Mouse (Mus musculus): ENCODE measurements at regions not wholly inside any gene's neighbourhood (a gene's known extent, or its start where the extent isn't known, plus 50 kb on each side); places are given as distances from the start of the nearest gene placed in this dataset.

DNA sequence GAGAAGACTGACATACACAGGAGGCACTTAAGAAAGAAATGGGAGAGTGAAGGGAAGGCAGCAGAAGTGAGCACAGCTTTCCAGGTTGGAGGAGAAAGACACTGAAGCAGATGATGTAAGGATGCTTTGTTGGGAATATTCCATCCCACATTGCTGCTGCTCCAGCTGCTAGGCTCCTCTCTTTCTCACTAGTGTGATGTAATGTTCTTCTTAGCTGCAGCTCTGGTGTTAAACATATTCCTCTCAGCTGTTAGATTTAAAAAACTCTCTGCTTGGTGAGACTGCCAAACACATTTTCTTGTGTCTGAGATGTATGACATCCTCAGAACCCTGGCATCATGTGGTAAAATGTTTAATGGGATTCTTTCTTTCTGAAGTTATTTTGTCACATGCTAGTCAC, 120.1 kb downstream of the Cmpk2 start:
- Histone ChIP-seq H3K4me3 (replicated peaks; ENCODE audit: low read length) (no peak overlapping the region), H3K36me3 (ENCODE audit: control insufficient read depth, insufficient read depth, low read length) (no peaks in the 10 kb centered on the region), H3K4me1 (ENCODE audit: control insufficient read depth, insufficient read depth, low read length) (no peaks in the 10 kb centered on the region), H3K27me3 (ENCODE audit: control insufficient read depth, insufficient read depth, low read length) (no peaks in the 10 kb centered on the region), H3K9ac (ENCODE audit: low read length) (no peak overlapping the region), H3K9me3 (replicated peaks; ENCODE audit: control insufficient read depth, low read length) (no peaks in the 10 kb centered on the region), H3K27ac (ENCODE audit: low read length) (no peak overlapping the region), H3K4me2 (ENCODE audit: low read depth, low read length) (no peak overlapping the region)
- no peak for ATAC-seq (ENCODE audit: insufficient read depth, low FRiP score)

DNA sequence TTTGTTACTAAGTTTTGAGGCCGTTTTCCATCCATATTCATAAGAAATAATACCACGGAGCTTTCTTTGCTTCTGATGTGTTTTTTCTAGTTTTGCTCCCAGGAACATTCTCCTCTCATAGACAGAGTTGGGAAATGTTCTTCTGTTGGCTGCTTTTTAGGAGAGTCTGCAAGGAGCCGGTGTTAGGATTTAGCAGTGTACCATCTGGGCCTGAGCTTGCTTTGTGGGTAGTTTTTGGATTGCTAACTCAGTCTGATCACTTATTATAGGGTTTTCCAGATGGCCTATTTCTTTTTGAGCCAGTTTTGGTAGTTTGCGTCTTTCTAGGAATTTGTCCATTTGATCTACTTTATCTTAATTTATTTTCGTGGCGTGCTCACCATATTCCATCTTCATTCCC, 108.4 kb downstream of the Cmpk2 start:
- H3K4me3 ChIP-seq (replicated peaks; ENCODE audit: low read length), result no peak overlapping the region
- H3K4me2 ChIP-seq (ENCODE audit: low read depth, low read length), result no peak overlapping the region
- no peak overlapping the region for H3K27ac ChIP-seq (ENCODE audit: low read length)
- H3K36me3 ChIP-seq (ENCODE audit: control insufficient read depth, insufficient read depth, low read length), result no peaks in the 10 kb centered on the region
- WGBS, result 84% methylated on average over 6 of the region's 6 CpGs
- ATAC-seq (ENCODE audit: insufficient read depth, low FRiP score), result no peak
- no peak overlapping the region for H3K9ac ChIP-seq (ENCODE audit: low read length)
- no peaks in the 10 kb centered on the region for H3K9me3 ChIP-seq (replicated peaks; ENCODE audit: control insufficient read depth, low read length)
- H3K27me3 ChIP-seq (ENCODE audit: control insufficient read depth, insufficient read depth, low read length), result no peaks in the 10 kb centered on the region
- H3K4me1 ChIP-seq (ENCODE audit: control insufficient read depth, insufficient read depth, low read length), result no peaks in the 10 kb centered on the region

DNA sequence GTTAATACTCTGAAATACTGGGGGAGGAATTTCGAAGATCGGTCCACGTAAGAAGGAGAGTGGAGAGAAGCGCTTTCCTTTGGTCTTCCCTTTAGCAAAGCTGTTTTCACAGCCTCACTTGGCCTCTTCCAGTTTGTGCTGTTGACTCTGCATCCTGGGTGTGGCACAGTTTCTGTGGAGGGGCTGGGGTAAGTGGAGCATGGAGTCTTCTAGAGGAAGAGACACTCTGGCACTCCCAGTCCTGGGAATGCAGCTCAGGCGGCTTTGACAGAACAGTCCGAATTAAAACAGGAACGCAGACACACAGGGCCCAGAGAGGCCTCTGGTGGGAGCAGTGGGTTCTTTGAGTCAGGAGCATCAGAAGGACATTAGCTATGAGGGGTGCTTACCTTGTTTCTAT, 102.6 kb downstream of the Cmpk2 start:
- Histone ChIP-seq H3K27ac (ENCODE audit: low read length) (no peak overlapping the region), H3K9ac (ENCODE audit: low read length) (no peak overlapping the region), H3K27me3 (ENCODE audit: control insufficient read depth, insufficient read depth, low read length) (no peaks in the 10 kb centered on the region), H3K36me3 (ENCODE audit: control insufficient read depth, insufficient read depth, low read length) (no peaks in the 10 kb centered on the region), H3K4me3 (replicated peaks; ENCODE audit: low read length) (no peak overlapping the region), H3K4me1 (ENCODE audit: control insufficient read depth, insufficient read depth, low read length) (0 out of 2 replicates have a peak, but pooled peaks cover 3% of the 10 kb centered on the region), H3K4me2 (ENCODE audit: low read depth, low read length) (no peak overlapping the region), H3K9me3 (replicated peaks; ENCODE audit: control insufficient read depth, low read length) (no peaks in the 10 kb centered on the region)
- WGBS, result 74% methylated on average over 7 of the region's 7 CpGs
- ATAC-seq (ENCODE audit: insufficient read depth, low FRiP score), result no peak

DNA sequence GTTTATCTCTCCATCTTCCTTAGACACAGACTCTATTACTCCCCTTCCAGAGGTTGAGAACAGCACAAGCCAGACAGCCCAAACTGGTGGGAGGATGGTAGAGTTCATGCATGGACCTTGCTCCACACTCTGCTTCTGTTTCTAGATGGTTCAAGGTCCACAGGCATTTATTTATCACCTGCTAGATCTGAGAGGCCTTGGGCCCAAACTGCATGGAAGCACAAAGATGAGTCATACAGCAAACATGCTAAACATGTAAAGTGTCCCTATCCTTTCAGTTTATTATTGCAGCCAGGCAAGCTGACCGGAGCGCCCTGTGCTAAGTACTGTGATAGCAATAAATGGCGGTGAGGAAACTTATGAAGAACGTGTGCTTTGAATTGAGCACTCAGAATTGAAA, 98.4 kb downstream of the Cmpk2 start:
- ATAC-seq (ENCODE audit: insufficient read depth, low FRiP score), result no peak
- WGBS, result 83% methylated on average over 4 of the region's 4 CpGs
- Histone ChIP-seq H3K4me1 (ENCODE audit: control insufficient read depth, insufficient read depth, low read length) (0 out of 2 replicates have a peak, but pooled peaks cover 3% of the 10 kb centered on the region), H3K36me3 (ENCODE audit: control insufficient read depth, insufficient read depth, low read length) (no peaks in the 10 kb centered on the region), H3K4me2 (ENCODE audit: low read depth, low read length) (no peak overlapping the region), H3K9me3 (replicated peaks; ENCODE audit: control insufficient read depth, low read length) (no peaks in the 10 kb centered on the region), H3K27me3 (ENCODE audit: control insufficient read depth, insufficient read depth, low read length) (no peaks in the 10 kb centered on the region), H3K4me3 (replicated peaks; ENCODE audit: low read length) (no peak overlapping the region), H3K9ac (ENCODE audit: low read length) (no peak overlapping the region), H3K27ac (ENCODE audit: low read length) (no peak overlapping the region)

DNA sequence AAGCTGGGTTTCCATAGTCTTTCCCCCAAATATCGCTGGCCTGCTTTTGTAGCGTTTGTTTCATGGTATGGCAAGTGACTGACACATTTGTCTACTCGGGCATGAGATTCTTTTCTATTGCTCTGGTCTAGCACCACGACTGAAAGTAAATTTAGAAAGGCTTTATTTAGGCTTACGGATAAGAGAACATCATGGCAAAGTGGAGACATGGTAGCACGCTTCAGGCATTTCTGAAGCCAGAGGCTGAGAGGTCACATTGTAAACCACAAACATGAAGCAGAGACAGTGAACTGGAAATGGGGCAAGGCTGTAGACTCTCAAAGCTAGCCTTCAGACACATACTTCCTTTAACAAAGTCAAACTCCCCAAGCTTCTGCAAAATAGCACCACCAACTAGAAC, 93.9 kb downstream of the Cmpk2 start:
- WGBS, result 80% methylated on average over 6 of the region's 6 CpGs
- Histone ChIP-seq H3K9ac (ENCODE audit: low read length) (no peak overlapping the region), H3K9me3 (replicated peaks; ENCODE audit: control insufficient read depth, low read length) (no peaks in the 10 kb centered on the region), H3K4me2 (ENCODE audit: low read depth, low read length) (no peak overlapping the region), H3K4me1 (ENCODE audit: control insufficient read depth, insufficient read depth, low read length) (no peaks in the 10 kb centered on the region), H3K36me3 (ENCODE audit: control insufficient read depth, insufficient read depth, low read length) (no peaks in the 10 kb centered on the region), H3K27ac (ENCODE audit: low read length) (no peak overlapping the region), H3K4me3 (replicated peaks; ENCODE audit: low read length) (no peak overlapping the region), H3K27me3 (ENCODE audit: control insufficient read depth, insufficient read depth, low read length) (no peaks in the 10 kb centered on the region)
- ATAC-seq (ENCODE audit: insufficient read depth, low FRiP score), result no peak

DNA sequence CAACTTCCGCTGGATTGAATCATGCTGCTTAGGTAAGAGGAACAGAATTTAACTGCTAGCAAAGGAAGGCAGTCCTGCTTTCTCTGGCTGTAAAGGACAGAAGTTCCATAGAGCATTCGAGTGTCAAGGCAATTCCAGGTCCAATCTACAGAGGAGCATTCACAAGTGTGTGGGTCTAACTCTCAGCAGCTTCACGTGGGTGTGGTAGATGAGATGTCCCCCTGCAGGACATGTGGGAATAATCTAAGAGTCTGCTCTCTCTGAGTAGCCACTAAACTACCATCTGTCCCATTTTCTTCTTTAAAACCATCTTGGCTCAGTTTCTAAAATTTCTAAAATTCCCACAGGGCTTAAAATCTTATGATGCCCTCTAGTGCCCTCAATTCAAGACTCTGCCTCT, 90.6 kb downstream of the Cmpk2 start:
- no peak overlapping the region for H3K27ac ChIP-seq (ENCODE audit: low read length)
- 73% methylated on average over 3 of the region's 3 CpGs for WGBS
- H3K4me2 ChIP-seq (ENCODE audit: low read depth, low read length), result no peak overlapping the region
- H3K9ac ChIP-seq (ENCODE audit: low read length), result no peak overlapping the region
- ATAC-seq (ENCODE audit: insufficient read depth, low FRiP score), result no peak
- no peaks in the 10 kb centered on the region for H3K9me3 ChIP-seq (replicated peaks; ENCODE audit: control insufficient read depth, low read length)
- no peaks in the 10 kb centered on the region for H3K27me3 ChIP-seq (ENCODE audit: control insufficient read depth, insufficient read depth, low read length)
- no peaks in the 10 kb centered on the region for H3K36me3 ChIP-seq (ENCODE audit: control insufficient read depth, insufficient read depth, low read length)
- H3K4me3 ChIP-seq (replicated peaks; ENCODE audit: low read length), result no peak overlapping the region
- no peaks in the 10 kb centered on the region for H3K4me1 ChIP-seq (ENCODE audit: control insufficient read depth, insufficient read depth, low read length)

DNA sequence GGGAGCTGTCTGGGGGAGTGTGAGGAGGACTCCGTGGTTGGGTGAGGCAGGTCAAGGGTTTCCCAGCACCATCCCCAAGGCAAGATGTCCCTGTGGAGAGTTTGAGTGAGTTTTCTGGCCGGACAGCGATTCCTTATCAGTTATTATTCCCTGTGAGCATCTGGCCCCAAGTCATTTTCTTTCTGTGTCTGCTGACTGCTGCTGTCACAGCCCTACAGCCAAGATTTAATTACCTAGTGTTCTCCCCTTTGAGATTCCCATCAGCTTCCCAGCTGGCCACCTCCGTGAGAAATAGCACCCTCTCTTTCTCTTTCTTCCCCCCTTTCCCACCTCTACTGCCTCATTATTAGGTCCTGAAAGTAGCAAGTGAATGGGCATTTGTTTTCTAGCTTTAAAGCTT, 88.4 kb downstream of the Cmpk2 start:
- 6% methylated on average over 4 of the region's 4 CpGs for WGBS
- Histone ChIP-seq H3K9ac (ENCODE audit: low read length) (no peak overlapping the region), H3K4me1 (ENCODE audit: control insufficient read depth, insufficient read depth, low read length) (no peaks in the 10 kb centered on the region), H3K36me3 (ENCODE audit: control insufficient read depth, insufficient read depth, low read length) (no peaks in the 10 kb centered on the region), H3K27ac (ENCODE audit: low read length) (no peak overlapping the region), H3K27me3 (ENCODE audit: control insufficient read depth, insufficient read depth, low read length) (no peaks in the 10 kb centered on the region), H3K9me3 (replicated peaks; ENCODE audit: control insufficient read depth, low read length) (no peaks in the 10 kb centered on the region), H3K4me2 (ENCODE audit: low read depth, low read length) (no peak overlapping the region), H3K4me3 (replicated peaks; ENCODE audit: low read length) (no peak overlapping the region)
- no peak for ATAC-seq (ENCODE audit: insufficient read depth, low FRiP score)

DNA sequence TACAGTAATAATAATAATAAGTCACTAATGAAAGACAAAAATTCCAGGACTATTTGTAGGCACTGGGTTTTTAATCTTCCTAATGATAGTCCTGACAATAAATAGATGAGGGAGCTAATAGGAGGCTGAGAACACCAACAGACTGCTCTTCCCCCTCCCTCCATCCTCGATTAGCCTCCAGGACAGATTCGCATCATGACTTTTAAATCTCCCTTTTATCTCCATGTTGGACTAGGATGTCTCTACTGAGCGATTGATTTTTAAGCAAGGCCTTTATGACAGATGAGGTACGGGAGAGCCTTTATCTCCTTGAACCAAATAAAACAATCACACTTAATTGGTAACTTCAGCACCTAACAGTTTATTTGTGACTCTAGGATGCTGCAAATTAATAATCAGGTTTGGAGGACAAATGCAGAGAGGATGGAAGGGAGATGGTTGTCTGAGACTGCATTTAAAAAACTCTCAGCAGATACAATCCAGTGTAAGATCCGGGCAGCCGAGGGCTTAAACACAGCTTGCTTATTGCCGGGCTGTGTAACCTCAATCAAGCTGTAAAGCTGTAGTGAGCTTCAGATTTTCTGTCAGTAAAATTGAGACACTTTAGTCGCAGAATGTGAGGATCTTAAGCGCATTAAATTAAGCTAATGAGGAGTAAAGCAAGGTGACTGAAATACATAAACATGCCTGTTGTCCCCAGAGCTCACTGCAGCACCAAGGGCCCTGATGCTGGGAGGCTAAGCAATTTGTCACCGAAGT, 82.3 kb downstream of the Cmpk2 start:
- Histone ChIP-seq H3K4me1 (ENCODE audit: control insufficient read depth, insufficient read depth, low read length) (0 out of 2 replicates have a peak, but pooled peaks cover 6% of the 10 kb centered on the region), H3K27ac (ENCODE audit: low read length) (no peak overlapping the region), H3K9me3 (replicated peaks; ENCODE audit: control insufficient read depth, low read length) (peaks cover 4% of the 10 kb centered on the region; the same call in 1 of the 2 replicates), H3K9ac (ENCODE audit: low read length) (no peak overlapping the region), H3K36me3 (ENCODE audit: control insufficient read depth, insufficient read depth, low read length) (no peaks in the 10 kb centered on the region), H3K4me3 (replicated peaks; ENCODE audit: low read length) (no peak overlapping the region), H3K27me3 (ENCODE audit: control insufficient read depth, insufficient read depth, low read length) (no peaks in the 10 kb centered on the region), H3K4me2 (ENCODE audit: low read depth, low read length) (no peak overlapping the region)
- 56% methylated on average over 10 of the region's 10 CpGs for WGBS
- ATAC-seq (ENCODE audit: insufficient read depth, low FRiP score), result no peak

DNA sequence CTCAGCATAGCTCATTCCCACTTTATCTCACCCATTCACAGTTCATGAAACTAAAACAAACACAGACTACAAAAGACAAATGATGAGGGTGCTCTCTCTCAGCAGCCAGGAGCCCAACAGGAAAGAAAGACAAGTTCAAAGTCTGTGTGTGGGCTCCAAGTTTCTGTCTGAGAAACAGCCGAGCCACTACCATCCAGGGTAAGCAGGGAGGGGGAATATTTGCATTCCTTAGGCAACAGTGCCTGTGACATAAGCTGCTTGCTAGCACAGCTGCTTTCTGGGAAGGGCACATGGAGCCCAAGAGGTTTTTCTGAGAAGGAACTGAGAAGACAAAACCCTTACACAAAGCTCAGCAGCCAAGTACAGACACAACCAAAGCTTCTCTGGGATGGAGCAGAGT, 78.5 kb downstream of the Cmpk2 start:
- H3K4me3 ChIP-seq (replicated peaks; ENCODE audit: low read length), result no peak overlapping the region

More for the DNA sequence above, 78.5 kb downstream of the Cmpk2 start:
- Histone ChIP-seq H3K27ac (ENCODE audit: low read length) (peak overlapping the region; percentile 10; the same call in 1 of the 2 replicates), H3K27me3 (ENCODE audit: control insufficient read depth, insufficient read depth, low read length) (no peaks in the 10 kb centered on the region), H3K4me1 (ENCODE audit: control insufficient read depth, insufficient read depth, low read length) (0 out of 2 replicates have a peak, but pooled peaks cover 6% of the 10 kb centered on the region), H3K4me2 (ENCODE audit: low read depth, low read length) (no peak overlapping the region), H3K9ac (ENCODE audit: low read length) (no peak overlapping the region), H3K9me3 (replicated peaks; ENCODE audit: control insufficient read depth, low read length) (peaks cover 4% of the 10 kb centered on the region; the same call in 1 of the 2 replicates), H3K36me3 (ENCODE audit: control insufficient read depth, insufficient read depth, low read length) (no peaks in the 10 kb centered on the region)
- ATAC-seq (ENCODE audit: insufficient read depth, low FRiP score), result peak; percentile 68; the same call in 1 of the 2 replicates
- 6% methylated on average over 1 of the region's 1 CpGs for WGBS
